Mouse (Mus musculus) kidney, adult 18-20 months (tissue): Measurements from ENCODE around the gene Msl1.
"Not testable (repeated sequence)": the region's sequence is repeated elsewhere in the genome, so short reads cannot be mapped to it uniquely, and the experiment has no call there.

Source experiments
- DNase-seq: peaks from one replicate; pipeline ENCODE4 v3.0.0; 2021

The Msl1 gene

GRCm38 (mm10) chr11:98797909-98798308 lies 2.6 kb downstream of the Msl1 start:
- no peak for DNase-seq

DNA sequence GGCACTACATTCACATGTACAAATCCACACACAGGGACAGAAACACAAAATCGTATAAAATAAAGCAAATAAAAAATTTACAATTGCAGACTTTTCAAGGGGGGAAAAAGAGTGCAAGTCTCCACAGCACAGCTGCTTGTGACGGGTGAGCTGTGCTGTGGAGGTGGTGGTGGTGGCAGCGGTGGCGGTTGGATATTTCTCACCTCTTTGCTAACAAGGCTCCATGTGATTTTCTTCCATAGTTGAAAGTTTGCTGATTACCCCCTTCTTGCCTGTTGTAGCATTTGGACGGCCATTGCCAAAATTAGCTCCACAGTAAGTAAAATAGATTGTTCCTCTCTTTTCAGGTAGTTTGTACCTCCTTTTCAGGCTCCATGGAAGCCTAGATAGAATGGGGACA lies 9.3 kb downstream of the Msl1 start, which contains the start of gene Casc3:
Gene Casc3, plus strand, starts transcription at position 301 of the 400 bp plus-strand sequence.
- no peak for DNase-seq

GRCm38 (mm10) chr11:98808417-98808816 lies 13.1 kb downstream of the Msl1 start:
- no peak for DNase-seq

GRCm38 (mm10) chr11:98809457-98810290 lies 14.4 kb downstream of the Msl1 start:
- DNase-seq: peak; percentile 99

DNA sequence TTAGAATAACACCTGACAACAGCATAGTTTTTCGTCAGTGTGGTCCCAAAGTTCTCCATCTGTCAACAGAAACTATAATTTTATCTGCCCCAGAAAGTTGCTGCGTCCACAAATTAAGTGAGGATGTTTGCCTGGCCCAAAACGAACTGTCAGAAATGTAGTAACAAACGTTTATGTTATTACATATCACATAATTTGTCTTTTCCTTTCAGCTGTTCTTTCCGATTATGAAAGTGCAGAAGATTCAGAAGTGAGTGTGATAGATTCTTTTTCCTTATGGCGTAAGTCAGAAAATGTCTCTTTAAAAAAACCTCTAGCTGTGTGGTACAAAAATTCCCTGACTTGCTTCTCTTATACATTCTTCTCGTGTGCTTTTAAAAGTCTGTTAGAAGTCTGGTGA lies 15.4 kb downstream of the Msl1 start:
- DNase-seq: no peak

GRCm38 (mm10) chr11:98816706-98817239 lies 21.5 kb downstream of the Msl1 start:
- DNase-seq: no peak

DNA sequence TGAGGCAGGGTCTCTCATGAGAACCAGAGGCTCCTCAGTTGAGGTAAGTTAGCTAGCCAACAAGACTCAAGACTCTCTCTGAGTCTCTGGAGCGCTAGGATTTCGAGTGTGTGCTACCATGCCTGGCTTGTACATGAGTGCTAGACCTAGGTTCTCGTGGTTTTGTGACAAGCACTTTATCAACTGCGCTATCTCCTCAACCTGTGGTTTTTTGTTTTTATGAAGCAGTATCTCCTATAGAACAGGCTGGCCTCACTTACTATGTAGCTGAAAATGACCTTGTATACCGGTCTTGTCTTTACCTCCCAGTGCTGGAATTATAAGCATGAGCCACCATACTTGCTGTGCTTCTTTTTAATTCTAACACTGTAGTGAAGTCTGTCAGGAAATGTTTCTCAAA lies 25.7 kb downstream of the Msl1 start:
- no peak for DNase-seq

DNA sequence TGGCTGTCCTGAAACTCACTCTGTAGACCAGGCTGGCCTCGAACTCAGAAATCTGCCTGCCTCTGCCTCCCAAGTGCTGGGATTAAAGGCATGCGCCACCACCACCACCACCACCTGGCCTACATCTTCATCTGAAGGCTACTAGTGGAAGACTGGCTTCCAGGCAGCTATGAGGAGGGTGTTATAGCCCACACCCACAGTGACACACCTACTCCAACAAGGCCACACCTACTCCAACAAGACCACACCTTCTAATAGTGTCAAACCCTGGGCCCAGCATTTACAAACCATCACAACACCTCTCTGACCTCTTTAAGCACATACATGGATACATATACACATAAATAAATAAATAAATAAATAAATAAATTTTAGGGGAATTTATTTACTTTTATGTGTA lies 30.8 kb downstream of the Msl1 start:
- not testable (repeated sequence) for DNase-seq

DNA sequence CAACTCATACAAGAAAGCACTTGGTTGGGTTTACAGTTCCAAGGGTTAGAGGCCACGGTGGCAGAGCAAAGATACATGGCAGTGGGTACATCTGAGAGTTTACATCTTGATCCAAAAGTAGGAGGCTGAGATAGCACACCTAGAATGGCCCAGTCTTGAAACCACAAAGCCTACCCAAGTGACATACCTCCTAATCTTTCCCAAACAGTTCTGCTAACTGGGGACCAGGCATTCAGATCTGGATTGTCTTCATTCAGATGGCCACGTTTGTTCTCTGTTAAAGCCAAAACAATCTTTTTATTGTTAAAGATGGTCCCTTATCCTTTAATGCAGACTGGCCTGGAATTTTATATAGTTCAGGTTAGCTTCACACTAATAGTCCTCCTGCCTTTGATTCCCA lies 32.6 kb downstream of the Msl1 start:
- no peak for DNase-seq

DNA sequence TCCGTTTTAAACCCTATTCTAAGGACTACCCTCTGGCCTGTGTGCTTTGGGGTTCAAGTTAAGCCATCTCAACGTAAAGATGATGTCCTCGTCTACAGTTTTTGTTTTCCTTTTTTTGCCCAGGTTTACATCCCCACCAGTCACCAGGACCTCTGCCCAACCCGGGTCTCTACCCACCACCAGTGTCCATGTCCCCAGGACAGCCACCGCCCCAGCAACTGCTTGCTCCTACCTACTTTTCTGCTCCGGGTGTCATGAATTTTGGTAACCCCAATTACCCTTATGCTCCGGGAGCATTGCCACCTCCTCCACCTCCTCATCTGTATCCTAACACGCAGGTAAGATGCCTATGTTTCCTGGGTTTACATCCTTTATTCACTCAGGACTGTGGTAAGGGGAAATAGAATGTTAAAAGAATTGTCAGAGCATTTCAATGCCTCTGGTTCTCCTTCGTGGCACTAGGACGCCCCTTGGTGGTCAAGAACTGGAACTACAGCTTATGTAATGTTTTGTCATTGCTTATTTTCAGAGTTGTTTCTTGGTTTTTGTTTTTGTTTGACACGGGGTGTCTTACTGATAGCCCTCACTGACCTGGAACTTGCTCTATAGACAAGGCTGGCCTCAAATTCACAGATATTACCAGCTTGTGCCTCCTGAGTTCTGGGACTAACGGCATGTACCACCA lies 33.9 kb downstream of the Msl1 start:
- DNase-seq: peak; percentile 31

DNA sequence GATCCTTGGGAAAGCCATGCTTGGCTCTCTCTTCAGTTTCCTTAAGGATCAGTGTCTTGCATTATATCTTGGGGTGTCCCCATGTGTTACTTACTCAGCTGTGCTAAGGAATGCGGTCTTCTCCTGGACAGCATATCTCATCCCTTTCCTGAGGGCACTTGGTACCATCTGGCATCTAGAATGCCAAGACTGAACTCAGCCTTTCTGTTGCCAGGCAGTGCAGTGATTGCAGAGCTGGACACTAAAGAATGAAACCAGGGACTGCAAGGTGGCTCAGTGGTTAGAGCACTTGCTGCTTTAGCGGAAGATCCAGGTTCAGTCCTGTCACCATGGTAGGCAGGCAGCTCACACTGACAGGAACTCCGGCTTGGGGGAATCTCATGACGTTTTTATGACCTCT lies 34.6 kb downstream of the Msl1 start:
- DNase-seq: no peak

- DNase-seq: no peak
Observed at GRCm38 (mm10) chr11:98835296-98835695, 40.0 kb downstream of the Msl1 start.

DNA sequence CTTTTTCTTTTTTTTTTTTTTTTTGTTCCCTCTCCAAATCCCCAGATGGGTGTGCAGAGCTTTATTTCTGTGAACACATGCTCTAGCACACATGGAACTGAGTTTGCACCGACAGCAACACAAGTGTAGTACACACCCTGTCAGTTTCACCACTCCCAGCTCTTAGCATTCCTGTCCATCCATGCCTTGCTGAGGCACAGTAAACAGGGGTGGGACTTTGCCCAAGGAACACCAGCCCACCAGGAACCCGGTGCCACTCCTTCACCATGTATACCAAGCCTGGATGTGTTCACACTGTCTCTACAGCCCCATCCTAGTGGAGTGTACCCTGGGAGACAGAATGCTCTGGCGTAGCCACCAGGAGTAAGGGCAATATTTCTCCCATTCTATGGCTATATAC lies 40.4 kb downstream of the Msl1 start:
- DNase-seq: no peak

DNA sequence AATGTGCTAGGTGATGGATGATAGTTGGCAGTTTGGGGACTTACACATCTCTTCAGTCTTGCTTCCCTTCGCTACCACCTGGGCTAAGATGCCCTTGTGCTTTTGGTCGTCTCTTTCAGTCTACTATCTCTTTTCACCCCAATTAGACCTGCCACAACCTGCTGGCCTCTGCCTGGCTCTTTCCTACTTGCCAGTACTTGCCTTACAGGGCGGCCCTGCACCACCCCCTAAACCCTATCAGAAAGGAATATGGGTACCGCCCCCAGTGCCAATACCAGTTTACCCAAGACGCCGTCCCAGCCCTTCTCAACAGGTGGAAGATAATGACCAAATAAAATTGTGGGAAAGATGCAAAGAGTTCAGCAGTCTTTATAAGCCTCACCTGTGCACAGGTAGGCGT lies 40.8 kb downstream of the Msl1 start:
- no peak for DNase-seq

- DNase-seq: peak; percentile 89
Observed at GRCm38 (mm10) chr11:98836651-98837141, 41.4 kb downstream of the Msl1 start, which contains the start of gene Rapgefl1. TSS of gene Rapgefl1 (plus strand) at chr11:98836785.

- no peak for DNase-seq
Observed at GRCm38 (mm10) chr11:98837231-98837704, 42.0 kb downstream of the Msl1 start.

GRCm38 (mm10) chr11:98837917-98838316 lies 42.6 kb downstream of the Msl1 start:
- DNase-seq: no peak

DNA sequence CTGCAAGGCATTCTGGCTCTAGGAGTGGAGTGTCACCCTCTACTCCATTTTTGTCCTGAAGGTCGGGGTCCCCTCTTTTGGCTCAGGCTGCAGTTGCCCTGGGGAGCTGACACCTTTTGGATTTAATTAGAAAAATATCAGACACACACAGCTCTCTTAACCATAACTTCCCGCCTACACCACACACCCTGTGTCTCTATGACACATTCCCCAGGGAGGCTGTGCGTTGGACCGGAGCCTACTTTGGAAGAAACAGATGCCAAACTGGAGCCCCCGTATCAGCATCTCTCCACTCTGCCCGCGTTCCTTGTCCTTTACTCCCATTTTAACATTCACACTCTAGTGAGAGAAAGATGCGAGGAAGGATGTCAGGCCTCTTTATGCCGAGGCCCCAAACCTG lies 43.2 kb downstream of the Msl1 start:
- DNase-seq: no peak

DNA sequence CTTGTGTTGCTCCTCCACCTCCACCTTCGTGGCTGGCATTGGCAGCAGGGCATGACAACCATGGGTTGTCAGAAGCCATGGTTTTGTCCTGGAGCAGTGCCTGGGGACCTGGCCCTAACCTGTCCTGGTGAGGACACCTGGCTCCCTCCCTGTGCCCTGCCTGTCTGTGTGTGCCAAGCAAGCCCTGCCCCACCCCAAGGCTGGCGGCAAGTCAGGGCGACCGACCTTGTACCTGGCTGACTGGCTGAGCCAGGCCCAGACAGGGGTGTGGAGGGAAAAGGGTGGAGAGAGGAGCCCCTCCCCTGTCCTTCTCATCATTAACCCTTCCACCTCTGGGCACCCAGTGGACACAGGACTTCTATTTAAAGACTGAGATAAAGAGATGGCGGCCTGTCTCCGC lies 44.1 kb downstream of the Msl1 start:
- peak; percentile 34 for DNase-seq

DNA sequence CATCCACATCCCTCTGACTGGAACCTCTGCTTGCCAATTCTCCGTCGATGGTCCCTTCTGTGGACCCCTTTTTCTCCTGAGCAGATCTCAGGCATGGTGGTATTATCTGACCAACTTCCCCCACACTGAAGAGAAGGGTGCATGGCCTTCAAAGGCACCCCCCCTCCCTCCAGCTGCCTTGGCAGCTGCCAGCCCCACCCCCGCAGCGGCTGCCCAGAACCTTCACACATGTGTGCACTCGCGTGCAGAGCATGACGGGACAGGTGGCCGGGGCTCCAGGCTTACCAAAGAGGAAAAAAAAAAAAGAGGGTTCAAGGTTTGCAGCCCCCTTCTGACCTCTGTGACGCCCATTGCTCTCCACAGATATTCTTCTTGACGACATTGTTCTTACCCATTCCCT lies 44.6 kb downstream of the Msl1 start:
- DNase-seq: no peak

DNA sequence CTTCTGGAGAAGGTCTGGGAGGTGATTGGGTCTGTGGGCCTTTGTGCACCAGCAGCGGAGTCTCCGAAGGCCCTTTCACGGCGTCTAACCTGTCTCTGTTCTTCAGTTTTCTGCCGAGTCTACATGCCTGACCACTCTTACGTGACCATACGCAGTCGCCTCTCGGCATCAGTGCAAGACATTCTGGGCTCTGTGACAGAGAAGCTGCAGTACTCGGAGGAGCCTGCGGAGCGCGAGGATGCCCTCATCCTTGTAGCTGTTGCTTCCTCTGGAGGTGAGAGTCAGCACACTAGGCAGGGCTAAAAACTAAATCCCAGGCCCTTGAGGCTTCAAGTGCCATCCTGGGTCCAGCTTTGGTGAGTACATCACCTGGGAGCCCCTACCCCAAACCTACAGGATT lies 50.7 kb downstream of the Msl1 start:
- DNase-seq: no peak

DNA sequence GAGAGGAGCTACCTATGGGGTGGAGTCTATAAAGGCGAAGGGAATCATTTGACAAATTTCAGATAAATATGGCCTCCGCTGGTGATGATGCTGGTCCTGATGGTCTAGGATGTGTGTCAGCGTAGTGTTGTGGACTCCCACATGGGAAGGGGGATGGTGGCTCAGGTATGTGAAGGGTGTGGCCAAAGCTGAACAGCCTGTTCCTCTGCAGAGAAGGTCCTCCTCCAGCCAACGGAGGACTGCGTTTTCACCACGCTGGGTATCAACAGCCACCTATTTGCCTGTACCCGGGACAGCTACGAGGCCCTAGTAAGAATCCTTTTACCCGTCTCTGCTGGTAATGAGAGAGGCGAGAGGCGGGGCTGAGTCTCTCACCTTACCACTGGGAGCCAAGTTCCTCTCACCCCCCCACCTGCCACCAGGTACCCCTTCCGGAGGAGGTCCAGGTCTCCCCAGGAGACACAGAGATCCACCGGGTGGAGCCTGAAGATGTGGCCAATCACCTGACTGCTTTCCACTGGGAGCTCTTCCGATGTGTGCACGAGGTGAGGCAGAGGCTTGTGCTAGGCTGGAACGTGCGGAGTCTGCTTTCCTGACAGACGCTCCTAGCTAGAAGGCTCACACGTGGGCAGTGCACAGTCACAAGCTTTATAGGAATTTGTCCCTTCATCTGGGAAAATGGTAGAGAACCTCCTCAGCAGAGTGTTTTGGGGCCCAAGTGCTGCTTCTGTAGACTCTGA lies 51.7 kb downstream of the Msl1 start:
- no peak for DNase-seq
